Mouse (Mus musculus) erythroblast, embryonic 14.5 days (primary cell): ENCODE results near the gene Eral1.

ENCODE experiments used
- GATA1 ChIP-seq: IDR thresholded peaks from 2 replicates; pipeline ENCODE4 v1.6.1; 2012; ENCODE audit warnings: low read length, inconsistent platforms, mixed read lengths
- TAL1 ChIP-seq: IDR thresholded peaks from 3 replicates; pipeline ENCODE4 v1.6.1; 2012; ENCODE audit warnings: low read length, inconsistent platforms, mixed read lengths

GRCm38 (mm10) chr11:78087756-78088281, 7.6 kb upstream of the Eral1 start:
- TF ChIP-seq GATA1 (no peak), TAL1 (no peak)
